Mouse (Mus musculus): Measurements from ENCODE around the gene Syndig1.

The Syndig1 gene

DNA sequence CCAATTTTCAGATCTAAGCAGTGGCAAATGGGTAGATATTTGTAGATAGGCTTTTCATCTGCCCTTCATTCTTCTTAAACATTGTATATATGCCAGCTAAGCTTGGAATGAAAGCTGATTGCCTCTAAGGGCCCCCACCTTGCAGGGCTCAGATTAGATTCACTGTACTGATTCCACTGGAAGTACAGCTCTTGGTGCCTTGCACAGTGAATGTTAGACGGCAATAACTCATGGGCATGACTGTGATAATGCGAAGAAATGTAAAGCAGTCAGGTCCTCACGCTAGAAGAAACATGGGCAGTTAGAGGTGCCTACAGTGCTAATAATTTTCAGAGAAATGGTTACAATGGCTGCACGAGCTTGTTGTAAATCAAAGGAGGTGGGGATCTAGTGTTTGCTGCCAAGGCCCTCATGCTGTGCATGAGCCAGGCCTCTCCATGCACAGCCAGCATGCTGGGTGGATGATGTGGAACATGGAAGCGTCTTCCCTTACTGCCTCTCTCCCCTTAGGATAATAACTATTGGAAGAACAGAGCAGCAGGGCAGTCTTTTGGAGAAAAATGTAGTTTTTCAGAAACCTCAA is 167.5 kb downstream of the Syndig1 start:
- WGBS = 74% methylated on average over 5 of the region's 5 CpGs

DNA sequence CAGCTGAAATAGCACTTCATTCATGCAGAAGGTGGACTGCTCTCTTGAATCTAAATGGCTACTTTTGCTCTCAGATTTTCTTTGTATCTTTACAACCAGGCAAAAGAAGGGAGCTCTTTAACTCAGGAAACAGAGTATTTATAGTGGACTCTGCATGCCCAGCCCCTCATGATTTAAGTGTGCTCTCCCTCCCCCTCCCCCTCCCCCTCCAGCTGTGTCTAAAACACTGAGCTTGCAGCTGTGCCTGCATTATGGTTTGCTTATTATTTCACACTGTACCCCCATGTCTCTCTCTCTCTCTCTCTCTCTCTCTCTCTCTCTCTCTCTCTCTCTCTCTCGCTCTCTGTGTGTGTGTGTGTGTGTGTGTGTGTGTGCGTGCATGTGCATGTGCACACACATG is 168.6 kb downstream of the Syndig1 start:
- 82% methylated on average over 2 of the region's 2 CpGs for WGBS

DNA sequence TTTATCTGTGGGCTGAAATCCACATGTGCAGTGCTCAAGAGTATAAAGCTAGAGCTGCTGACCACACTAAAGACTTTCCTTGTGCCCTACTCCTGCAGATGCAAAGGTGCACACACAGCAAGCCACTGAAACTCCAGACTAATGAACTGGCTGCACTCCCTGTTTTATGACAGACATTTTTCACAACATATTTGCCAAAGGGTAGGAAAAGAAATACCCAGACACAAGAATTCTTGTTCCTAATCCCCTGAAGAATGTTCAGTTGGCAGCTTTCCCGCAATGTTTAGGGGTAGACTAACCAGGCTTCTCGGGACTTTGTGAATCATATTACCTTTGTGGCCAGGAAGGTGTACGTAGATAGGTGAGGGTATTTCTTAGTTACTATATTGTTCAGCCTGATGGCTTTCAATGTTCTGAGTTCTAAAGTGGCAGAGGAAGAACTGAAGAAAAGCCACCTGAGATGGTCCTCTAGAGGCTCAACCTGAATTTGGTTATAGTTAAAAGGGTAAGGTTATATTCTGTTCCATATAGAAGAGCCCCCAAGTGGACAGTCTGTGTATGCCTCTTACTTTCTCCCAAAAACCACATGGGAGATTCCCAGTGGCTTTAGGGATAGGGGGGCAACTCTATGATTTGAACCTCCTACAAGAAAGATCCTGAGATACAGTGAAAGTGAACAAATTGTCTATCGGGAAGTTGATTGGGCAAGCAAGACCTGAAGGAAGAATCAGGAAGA is 169.5 kb downstream of the Syndig1 start:
- WGBS = 76% methylated on average over 4 of the region's 4 CpGs

DNA sequence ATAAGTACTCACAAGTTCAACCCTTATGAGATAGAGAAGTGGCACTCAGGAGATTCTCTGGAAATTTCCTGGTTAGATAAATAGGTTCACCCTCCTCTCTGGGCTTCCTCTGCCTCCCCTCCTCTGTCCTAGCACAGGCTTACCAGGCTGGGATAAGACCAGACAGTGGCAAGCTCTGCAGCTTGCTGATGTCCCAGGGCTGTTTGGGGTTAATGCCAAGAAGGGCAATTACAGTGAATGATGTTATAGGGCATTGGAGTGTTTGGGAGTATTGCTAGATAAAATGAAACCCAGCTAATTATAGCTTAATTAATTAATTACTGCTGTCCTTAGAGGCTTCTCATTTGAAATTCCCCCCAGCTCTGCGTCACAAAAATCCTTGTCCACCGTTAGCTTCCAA is 171.6 kb downstream of the Syndig1 start:
- 65% methylated on average over 2 of the region's 2 CpGs for WGBS

DNA sequence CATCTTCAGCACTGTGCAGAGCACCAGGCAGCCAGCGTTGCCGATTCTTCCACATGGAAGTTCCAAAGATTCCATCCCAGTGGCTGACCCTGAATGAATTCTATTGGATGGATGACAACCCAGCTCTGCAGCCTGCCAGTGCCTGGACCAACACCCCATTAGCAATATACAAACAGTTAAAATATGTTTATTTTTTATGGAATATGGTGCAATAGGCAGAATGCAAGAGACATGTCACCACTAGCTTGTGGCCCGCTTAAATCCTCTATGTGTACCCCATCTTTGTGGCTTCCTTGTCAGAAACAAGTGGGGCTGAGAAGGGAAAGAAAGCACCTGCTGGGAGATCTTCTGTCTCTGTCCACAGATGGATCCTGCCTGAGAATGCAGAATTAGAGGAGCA is 174.5 kb downstream of the Syndig1 start:
- WGBS = 86% methylated on average over 3 of the region's 3 CpGs

DNA sequence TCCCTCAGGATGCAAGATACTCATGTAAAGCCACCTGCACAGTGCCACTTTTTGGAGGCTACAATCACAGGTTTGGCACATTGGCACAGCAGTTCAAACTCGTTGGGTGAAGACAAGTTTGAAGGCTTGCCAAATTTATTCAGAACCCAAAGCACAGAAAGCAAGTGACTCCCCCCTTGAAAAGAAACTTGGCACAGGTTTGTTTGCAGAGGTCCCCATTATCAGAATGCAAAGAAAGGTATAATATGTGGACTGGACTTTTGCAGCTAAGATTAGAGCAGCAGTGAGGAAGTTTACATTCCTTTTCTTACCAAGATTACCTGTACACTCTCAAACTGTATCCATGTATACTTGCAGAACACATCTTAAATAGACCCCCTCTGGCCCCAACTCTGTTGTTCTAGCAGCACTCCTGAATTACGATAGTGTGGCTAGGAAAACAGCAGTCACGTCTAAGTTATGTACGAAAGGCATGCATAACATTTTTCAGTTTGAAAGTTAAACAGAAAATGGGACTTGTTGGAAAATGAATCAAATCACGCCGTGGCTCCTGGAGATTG is 183.9 kb downstream of the Syndig1 start:
- 56% methylated on average over 6 of the region's 6 CpGs for WGBS

DNA sequence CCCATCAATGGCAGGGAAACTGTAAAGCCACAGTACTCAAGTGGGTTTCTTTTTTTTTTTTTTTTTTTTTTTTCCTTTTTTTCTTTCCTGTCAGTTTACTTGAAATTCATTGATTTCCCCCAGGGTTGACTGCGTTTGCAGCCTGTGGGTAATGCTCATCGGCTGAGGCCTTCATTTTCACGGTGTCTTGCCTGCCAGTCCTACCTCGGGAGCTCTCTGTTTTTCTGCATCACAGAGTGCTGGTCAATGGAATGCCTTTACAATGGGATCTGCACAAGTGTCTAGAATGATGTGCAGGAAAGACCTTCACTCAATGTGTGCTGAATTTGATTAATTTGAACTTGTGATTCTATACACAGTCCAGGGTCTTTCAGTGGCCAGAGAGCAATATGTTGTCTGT is 184.8 kb downstream of the Syndig1 start:
- 79% methylated on average over 4 of the region's 4 CpGs for WGBS

DNA sequence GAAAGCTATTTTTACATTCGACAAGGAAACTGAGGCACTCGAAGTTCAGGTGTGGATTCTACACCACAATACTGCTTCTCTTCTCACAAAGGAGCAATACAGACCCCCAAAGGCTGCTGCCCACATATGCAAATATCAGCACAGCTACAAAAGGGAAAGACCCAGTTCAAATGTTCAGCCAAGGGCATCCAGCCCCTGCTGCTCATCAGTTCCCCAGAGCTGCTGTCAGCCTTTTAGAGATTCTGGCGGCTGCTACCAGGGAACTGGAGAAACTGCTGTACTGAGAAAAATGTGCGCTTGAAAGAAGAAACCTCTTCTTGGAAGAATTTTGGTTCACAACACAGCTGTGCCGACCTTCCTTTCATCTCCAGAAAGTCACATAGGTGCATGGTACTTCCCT is 187.3 kb downstream of the Syndig1 start:
- 41% methylated on average over 5 of the region's 5 CpGs for WGBS

DNA sequence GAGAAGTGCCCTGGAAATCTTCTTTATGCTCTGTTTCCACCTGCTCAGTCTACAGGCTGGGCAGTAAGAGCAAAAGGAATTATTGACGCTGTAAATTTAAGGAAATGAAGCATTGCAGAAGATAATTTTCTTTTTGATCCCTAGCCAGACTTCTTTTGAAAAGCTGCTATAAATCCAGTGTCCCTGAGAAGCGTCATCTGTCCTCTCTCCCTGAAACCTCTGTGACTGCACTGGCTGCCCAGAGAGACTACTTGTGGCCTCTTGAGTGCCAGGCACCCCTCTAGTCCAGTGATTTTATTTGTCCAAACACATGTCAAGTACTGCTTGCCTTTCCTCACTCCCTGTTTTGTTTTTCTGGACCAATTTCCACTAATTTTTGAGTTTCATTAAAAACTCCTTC is 191.7 kb downstream of the Syndig1 start:
- 67% methylated on average over 2 of the region's 2 CpGs for WGBS

DNA sequence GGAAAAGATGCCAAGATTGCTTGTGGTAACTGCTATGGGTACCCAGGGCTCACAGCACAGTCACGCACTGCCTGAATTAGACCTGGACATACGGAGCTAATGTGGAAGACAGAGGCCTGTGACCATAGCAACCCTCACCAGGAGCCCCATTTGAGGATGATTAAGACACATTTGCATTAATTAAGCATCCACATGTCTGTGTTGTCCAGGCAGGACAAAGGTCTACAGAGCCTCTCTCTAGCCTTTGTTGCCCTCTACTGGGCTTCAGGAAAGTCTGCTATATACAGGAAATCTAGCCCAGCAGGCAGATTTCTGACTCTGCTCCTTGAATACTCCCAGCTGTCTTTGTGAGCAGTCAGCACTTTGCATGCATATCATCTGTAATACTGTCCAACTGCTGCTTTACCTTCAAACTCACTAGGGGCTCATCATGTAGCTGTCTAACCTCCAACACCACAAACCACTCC is 194.9 kb downstream of the Syndig1 start:
- WGBS = 27% methylated on average over 2 of the region's 2 CpGs

DNA sequence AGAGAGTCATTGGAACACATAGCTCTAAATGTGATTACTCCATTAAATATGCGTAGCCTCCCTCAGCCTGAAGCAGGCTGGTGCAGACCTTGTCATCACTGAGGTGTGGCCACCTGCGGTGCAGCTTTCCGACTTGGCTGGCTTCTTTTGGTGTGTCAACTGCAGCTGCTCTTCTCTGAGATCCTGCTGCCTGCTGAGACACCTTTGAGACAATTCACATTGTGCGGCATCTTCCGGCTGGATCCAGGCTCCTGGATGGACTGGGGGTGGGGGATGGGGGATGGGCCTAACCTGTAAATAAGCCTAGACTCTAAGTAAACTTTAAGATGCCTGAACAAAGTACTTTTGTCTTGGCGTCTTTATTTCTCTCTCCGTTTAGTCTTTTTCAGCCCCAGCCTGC is 214.5 kb downstream of the Syndig1 start:
- 90% methylated on average over 7 of the region's 7 CpGs for WGBS
